Mouse (Mus musculus) megakaryocyte, embryonic 14.5 days (primary cell): ENCODE results near the gene Cmklr1.

Experiments used
- FLI1 ChIP-seq: IDR thresholded peaks from 2 replicates; pipeline ENCODE4 v1.6.1; 2012; ENCODE audit warnings: low read length, inconsistent platforms, mixed read lengths
- GATA1 ChIP-seq: IDR thresholded peaks from 3 replicates; pipeline ENCODE4 v1.6.1; 2012; ENCODE audit warnings: mixed read lengths, low read length, inconsistent platforms, borderline replicate concordance

DNA sequence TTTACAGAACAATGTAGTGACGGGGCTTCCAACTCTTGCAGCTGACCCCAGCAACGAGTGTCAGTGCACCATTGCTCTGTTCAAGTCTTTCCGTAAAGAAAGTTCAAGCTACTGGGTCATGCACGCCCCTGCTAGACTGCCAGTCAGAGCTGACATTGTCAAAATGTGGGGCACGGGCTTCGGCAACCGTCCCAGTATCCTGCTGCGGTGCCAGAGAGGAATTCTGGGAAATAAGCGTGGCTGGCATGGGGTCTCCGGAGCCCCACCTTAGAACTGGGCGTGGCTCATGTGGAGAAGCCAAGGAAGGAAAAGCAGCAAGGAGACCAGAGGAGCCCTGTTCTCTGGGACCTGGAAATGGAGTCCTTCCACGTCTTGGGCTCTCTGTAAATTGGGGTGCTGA is 84.4 kb downstream of the Cmklr1 start:
- TF ChIP-seq GATA1 (no peak), FLI1 (no peak)
